Mouse (Mus musculus) neural tube, embryonic 14.5 days (tissue): Measurements from ENCODE around the gene Cd6. TPM values are rescaled to one million over a fixed set of nuclear protein-coding genes. Genes with fewer than 3 reads are reported as not detected.

Experiments
- ATAC-seq: fragments of 200-750 bp; cut with Nextera tagmentation; 2 replicates; pipeline ENCODE4 v1.8.0; 2017; ENCODE audit warnings: low read depth, mild to moderate bottlenecking, moderate TSS enrichment, moderate library complexity
- H3K27ac ChIP-seq: fragments of 300-500 bp; sonication (generic); 2 replicates; pipeline ENCODE4 v1.5.1; 2014; ENCODE audit warnings: low read depth, mild to moderate bottlenecking, control low read depth, low read length, moderate library complexity, mixed read lengths
- H3K27me3 ChIP-seq: fragments of 300-500 bp; sonication (generic); 2 replicates; pipeline ENCODE4 v1.6.1; 2014; ENCODE audit warnings: low read length; ENCODE audit not compliant: control insufficient read depth, insufficient read depth
- H3K36me3 ChIP-seq: fragments of 300-500 bp; sonication (generic); 2 replicates; pipeline ENCODE4 v1.6.1; 2014; ENCODE audit warnings: low read length, mixed read lengths; ENCODE audit not compliant: control insufficient read depth, insufficient read depth
- H3K4me1 ChIP-seq: fragments of 300-500 bp; sonication (generic); 2 replicates; pipeline ENCODE4 v1.6.1; 2014; ENCODE audit warnings: low read length; ENCODE audit not compliant: control insufficient read depth, insufficient read depth
- H3K4me2 ChIP-seq: fragments of 300-500 bp; sonication (generic); 2 replicates; pipeline ENCODE4 v1.6.1; 2014; ENCODE audit warnings: mild to moderate bottlenecking, low read depth, low read length, control low read depth
- H3K4me3 ChIP-seq: fragments of 300-500 bp; sonication (generic); 2 replicates; pipeline ENCODE4 v1.5.1; 2014; ENCODE audit warnings: low read depth, low read length, control low read depth, mixed read lengths
- H3K9ac ChIP-seq: fragments of 300-500 bp; sonication (generic); replicated peaks from 2 replicates; pipeline ENCODE4 v1.6.1; 2014; ENCODE audit warnings: low read depth, mild to moderate bottlenecking, control low read depth, low read length, mixed read lengths
- H3K9me3 ChIP-seq: fragments of 300-500 bp; sonication (generic); 2 replicates; pipeline ENCODE4 v1.6.1; 2016; ENCODE audit warnings: low read length; ENCODE audit not compliant: control insufficient read depth
- WGBS: fragments of 180-500 bp; shearing (Covaris S2); extraction: QIAGEN DNeasy Blood & Tissue Kit; methylation state at CpG from one replicate; pipeline ENCODE4 v1.1.7; 2014; 5-methylcytosine and 5-hydroxymethylcytosine counted together
- polyA plus RNA-seq: library from polyadenylated mRNA; unstranded; fragments of >200 nt; fragmentation: Nextera tagmentation; extraction: Ambion mirVana; gene quantifications from 2 replicates; pipeline ENCODE4 v1.2.1, GENCODE M21; 2014

Cd6 gene
- polyA plus RNA-seq, 1 experiment from 2014 or later = not detected

DNA sequence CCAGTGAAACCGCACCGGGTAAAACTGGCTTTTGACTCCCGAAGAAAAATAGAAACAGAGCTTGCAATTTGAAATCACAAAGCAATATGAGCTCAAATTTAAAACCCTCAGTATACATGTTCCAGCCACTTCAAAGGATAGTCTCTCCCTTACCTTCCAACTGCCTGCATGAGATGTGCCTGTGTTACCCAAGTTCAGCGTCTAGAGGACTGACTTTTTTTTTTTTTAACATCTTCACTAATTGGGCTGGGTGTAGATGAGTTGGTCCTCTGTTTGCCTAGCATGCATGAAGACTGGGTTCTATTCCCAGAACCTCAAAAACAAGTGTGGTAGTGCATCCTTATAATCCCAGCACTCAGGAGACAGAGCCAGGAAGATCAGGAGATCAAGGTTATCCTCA, 53.0 kb downstream of the Cd6 start:
- ATAC-seq = no peak
- Histone ChIP-seq H3K4me1 (no peaks in the 10 kb centered on the region), H3K27ac (no peak overlapping the region), H3K4me2 (no peak overlapping the region), H3K9ac (no peak overlapping the region), H3K9me3 (no peaks in the 10 kb centered on the region), H3K27me3 (no peaks in the 10 kb centered on the region), H3K36me3 (no peaks in the 10 kb centered on the region), H3K4me3 (no peak overlapping the region)
- 94% methylated on average over 4 of the region's 4 CpGs for WGBS

DNA sequence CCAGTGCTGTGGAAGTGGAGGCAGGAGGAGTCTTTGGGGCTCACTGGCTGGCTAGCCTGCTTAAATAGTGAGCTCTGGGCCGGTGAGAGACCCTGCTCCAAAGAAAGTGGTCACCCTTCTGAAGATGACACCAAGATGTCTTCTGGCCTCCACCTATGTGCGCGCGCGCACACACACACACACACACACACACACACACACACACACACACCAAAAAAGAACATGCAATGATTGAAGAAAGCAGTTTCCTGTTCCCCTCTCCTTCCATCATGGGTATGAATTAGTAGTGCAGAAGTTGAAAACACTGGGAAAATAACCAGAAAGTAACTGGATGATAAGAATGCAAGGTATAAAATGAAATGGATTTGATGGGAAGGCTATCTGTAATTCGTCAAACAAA, 55.7 kb downstream of the Cd6 start:
- H3K4me2 ChIP-seq = no peak overlapping the region
- H3K36me3 ChIP-seq = no peaks in the 10 kb centered on the region
- H3K27me3 ChIP-seq = no peaks in the 10 kb centered on the region
- no peaks in the 10 kb centered on the region for H3K9me3 ChIP-seq
- peaks cover 4% of the 10 kb centered on the region; the same call in 1 of the 2 replicates for H3K4me1 ChIP-seq
- no peak overlapping the region for H3K27ac ChIP-seq
- ATAC-seq = no peak
- no peak overlapping the region for H3K9ac ChIP-seq
- H3K4me3 ChIP-seq = no peak overlapping the region
- WGBS = 97% methylated on average over 6 of the region's 6 CpGs

DNA sequence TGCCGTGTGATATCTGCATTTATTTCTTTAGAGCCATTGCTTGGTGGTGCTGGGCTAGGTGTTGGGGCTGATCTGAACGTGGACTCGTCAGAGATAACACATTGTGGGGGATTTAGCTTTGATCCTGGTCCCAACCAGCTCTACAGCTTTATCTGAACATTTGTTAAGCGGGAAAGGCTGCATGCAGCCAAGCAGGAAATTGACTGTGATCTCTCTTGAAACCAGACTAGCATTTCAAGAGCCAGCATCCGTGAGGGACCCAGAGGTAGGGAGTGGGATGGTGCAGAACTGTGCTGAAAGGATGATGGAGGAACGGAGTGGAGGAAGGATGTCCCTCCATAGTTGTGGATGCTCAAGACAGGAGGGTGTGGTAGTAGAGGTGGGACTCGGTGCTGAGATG, 56.5 kb downstream of the Cd6 start:
- peaks cover 10% of the 10 kb centered on the region; the same call in 1 of the 2 replicates for H3K4me1 ChIP-seq

DNA sequence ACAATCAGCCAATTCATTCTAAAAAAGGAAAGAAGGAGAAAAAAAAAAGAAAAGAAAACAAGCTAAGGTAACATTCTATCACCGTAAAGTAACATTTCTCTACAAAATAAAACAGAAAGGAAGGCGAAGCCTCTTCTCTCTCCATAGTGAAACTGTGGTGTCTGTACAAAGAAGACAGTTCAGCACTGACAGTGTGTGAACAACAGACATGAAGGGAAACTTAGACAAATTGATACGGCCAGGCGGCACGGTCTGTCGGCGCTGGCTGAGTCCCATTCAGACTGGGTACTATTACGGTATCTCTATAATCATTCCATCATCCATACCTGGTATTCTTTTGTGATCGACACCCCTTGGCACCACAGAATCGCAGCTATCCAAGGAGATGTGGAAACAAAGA, 57.0 kb downstream of the Cd6 start:
- Histone ChIP-seq H3K36me3 (no peaks in the 10 kb centered on the region), H3K9ac (no peak overlapping the region), H3K4me1 (peaks cover 10% of the 10 kb centered on the region; the same call in 1 of the 2 replicates), H3K27ac (no peak overlapping the region), H3K9me3 (no peaks in the 10 kb centered on the region), H3K4me2 (no peak overlapping the region), H3K27me3 (no peaks in the 10 kb centered on the region), H3K4me3 (no peak overlapping the region)
- 92% methylated on average over 10 of the region's 10 CpGs for WGBS
- no peak for ATAC-seq

More for the DNA sequence above, 56.5 kb downstream of the Cd6 start:
- no peak for ATAC-seq
- Histone ChIP-seq H3K27me3 (no peaks in the 10 kb centered on the region), H3K9me3 (no peaks in the 10 kb centered on the region), H3K36me3 (no peaks in the 10 kb centered on the region), H3K4me3 (no peak overlapping the region), H3K4me2 (no peak overlapping the region), H3K27ac (no peak overlapping the region), H3K9ac (no peak overlapping the region)
- WGBS = 78% methylated on average over 7 of the region's 7 CpGs

DNA sequence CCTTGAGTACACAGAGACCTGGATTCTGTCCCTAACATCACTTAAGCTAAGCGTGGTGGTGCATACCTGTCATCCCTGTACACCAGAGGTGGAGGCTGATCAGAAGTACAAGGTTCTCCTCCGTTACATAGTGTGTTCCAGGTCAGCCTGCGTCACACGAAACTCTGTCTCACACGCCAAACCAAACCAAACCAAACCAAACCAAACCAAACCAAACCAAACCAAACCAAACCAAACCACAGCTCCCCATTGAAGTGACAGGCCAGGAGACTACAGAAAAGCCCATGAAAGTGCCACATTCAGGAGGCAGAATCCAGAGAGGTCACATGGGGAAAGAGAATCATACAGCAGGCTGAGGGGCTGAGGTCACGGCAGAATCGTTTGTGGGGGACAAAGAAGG, 57.9 kb downstream of the Cd6 start:
- no peak overlapping the region for H3K27ac ChIP-seq
- no peaks in the 10 kb centered on the region for H3K36me3 ChIP-seq
- peaks cover 10% of the 10 kb centered on the region; the same call in 1 of the 2 replicates for H3K4me1 ChIP-seq
- 76% methylated on average over 7 of the region's 7 CpGs for WGBS
- H3K9me3 ChIP-seq = no peaks in the 10 kb centered on the region
- no peak overlapping the region for H3K4me2 ChIP-seq
- no peak overlapping the region for H3K4me3 ChIP-seq
- H3K9ac ChIP-seq = no peak overlapping the region
- ATAC-seq = no peak
- no peaks in the 10 kb centered on the region for H3K27me3 ChIP-seq

DNA sequence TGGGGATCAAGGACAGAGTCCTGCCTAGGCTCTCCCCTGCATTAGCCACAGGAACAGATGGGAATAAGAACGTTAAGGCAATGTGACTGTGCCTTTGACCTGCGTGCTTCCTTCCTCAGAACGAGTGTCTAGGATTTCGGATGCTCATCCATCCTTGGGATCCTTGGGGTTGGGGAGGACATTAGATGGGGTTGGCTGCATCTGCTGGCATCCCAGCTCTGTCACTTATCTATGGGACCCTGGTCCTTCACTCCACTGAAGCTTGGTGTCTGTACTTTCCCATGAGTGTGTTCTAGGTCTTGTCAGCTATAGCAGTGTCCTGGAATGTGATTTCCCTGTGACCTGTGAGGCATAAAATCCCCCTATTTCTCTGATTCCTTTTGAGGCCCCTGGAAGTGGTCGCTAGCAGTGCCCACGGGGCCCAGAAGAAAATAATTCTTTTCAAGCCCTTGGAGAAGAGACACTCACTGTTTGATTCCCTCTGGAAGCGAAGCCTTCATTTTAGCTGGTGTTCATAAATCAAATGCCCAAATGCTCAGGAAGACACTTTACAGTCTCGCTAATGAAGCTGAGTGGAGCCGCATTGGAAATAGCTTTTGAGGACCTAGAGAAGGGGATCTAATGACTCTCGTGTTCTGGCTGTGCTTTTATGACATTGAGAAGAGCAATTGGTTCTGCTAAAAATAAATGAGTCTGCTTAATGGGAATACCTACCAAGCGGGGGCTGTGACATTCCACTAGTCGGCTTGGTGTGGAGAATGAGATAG, 60.2 kb downstream of the Cd6 start:
- Histone ChIP-seq H3K4me3 (no peak overlapping the region), H3K36me3 (no peaks in the 10 kb centered on the region), H3K9ac (no peak overlapping the region), H3K4me2 (no peak overlapping the region), H3K27ac (peak overlapping the region; percentile 49; the same call in 1 of the 2 replicates), H3K4me1 (peaks cover 10% of the 10 kb centered on the region; the same call in 1 of the 2 replicates), H3K9me3 (no peaks in the 10 kb centered on the region), H3K27me3 (no peaks in the 10 kb centered on the region)
- ATAC-seq = peak; percentile 67; the same call in 1 of the 2 replicates
- WGBS = 32% methylated on average over 12 of the region's 12 CpGs

DNA sequence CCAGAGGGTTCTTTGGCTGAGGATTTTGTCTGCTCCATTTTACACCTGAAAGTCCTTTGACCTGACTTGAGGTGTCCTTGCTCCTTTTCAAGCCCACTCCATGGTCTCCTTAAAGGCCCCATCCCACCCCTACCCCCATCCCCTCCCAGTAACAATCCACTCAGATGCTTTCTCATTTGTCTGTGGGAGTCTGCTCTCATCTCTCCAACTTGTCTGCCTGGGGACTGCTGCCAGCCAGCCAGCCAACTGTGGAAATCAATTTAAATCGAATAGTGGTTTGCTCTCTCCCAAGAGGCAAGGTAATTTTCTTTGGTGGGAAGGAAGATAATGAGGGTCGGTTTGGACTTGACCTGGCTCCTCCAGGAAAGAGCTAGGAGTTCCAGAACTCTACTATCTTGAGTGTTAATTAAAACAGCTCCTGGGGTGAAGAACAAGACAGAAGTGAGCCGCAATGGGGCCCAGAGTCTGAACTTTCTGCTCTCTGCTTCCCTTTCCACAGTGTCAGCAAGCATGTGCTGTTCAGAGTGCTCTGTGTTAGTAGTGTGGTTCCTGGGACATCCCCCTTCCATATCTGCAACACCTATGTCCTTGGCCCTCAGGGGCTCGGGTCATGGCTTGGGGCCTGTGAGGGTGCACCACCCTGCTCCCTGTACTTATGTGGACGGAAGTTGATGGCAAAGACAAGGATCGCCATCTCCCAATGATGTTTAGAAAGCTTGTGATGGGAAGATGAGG, 61.0 kb downstream of the Cd6 start:
- H3K36me3 ChIP-seq = no peaks in the 10 kb centered on the region
- no peak overlapping the region for H3K4me3 ChIP-seq
- no peak overlapping the region for H3K4me2 ChIP-seq
- H3K9me3 ChIP-seq = no peaks in the 10 kb centered on the region
- WGBS = 71% methylated on average over 6 of the region's 6 CpGs
- H3K27me3 ChIP-seq = no peaks in the 10 kb centered on the region
- ATAC-seq = no peak; the same call in 1 of the 2 replicates
- H3K27ac ChIP-seq = peak overlapping the region; percentile 36
- peaks cover 10% of the 10 kb centered on the region; the same call in 1 of the 2 replicates for H3K4me1 ChIP-seq
- H3K9ac ChIP-seq = no peak overlapping the region

DNA sequence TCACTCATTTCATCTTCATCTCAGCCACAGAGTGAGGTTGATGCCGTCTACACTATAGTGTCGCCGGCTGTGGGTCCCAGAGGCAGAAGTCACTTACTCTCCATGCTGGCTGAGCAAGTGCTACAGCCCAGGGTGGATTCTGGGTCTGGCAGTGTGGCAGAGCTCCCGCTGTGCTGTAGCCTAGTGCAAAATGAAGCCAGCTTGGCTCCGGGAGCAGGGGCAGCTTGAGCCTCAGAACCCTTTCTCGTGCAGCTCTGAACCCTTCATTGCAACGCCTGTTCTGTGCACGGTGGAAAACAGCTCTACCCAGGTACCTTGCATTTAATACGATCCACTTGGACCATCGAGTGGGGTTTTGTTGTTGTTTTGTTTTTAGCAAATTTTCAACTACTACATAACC, 62.2 kb downstream of the Cd6 start:
- Histone ChIP-seq H3K36me3 (no peaks in the 10 kb centered on the region), H3K27me3 (no peaks in the 10 kb centered on the region), H3K9ac (no peak overlapping the region), H3K4me2 (no peak overlapping the region), H3K9me3 (no peaks in the 10 kb centered on the region), H3K27ac (0 out of 2 replicates have a peak overlapping the region, but pooled peaks have one; percentile 7), H3K4me1 (peaks cover 10% of the 10 kb centered on the region; the same call in 1 of the 2 replicates), H3K4me3 (no peak overlapping the region)
- WGBS = 85% methylated on average over 10 of the region's 10 CpGs
- ATAC-seq = no peak
